In genomic region chr2:22620978-22621827, GRCm38 (mm10) we compare ENCODE assay signal across 10 mouse cellular contexts. TPM values are rescaled to one million over a fixed set of nuclear protein-coding genes. Genes with fewer than 3 reads are reported as not detected.
DNase-seq lines count a peak whose midpoint lies in the region; ATAC-seq and TF ChIP-seq lines count a peak whose summit lies in the region.
"Had no signal": no experiment of that assay in that cellular context is flagged by ENCODE, and none has a peak within 500 bp of the region (broad histone marks: within the 10 kb centered on the region; RNA-seq: fewer than 3 reads in every experiment).

No protein-coding gene starts in this region.

- no peak for TF ChIP-seq CTCF in hindbrain, postnatal 0 days (IDR thresholded peaks at IDR 0.05; ENCODE audit: low read depth)

- WGBS in heart, embryonic 12.5 days = 4% methylated on average over 20 of the region's 20 CpGs
- 7% methylated on average over 20 of the region's 20 CpGs for WGBS in hindbrain, postnatal 0 days
- 4% methylated on average over 20 of the region's 20 CpGs for WGBS in stomach, embryonic 15.5 days

- no peaks in the 10 kb centered on the region for H3K36me3 ChIP-seq in heart, embryonic 12.5 days
- H3K36me3 ChIP-seq in hindbrain, postnatal 0 days (ENCODE audit: insufficient read depth, low read length) = no peaks in the 10 kb centered on the region
- H3K36me3 ChIP-seq in stomach, embryonic 15.5 days = no peaks in the 10 kb centered on the region
- H3K36me3 ChIP-seq: liver, embryonic 13.5 days had no signal

- intact Hi-C loops in heart, postnatal 25 days (cut with DNase I) = no loop called here

- H3K9me3 ChIP-seq in heart, embryonic 12.5 days (replicated peaks) = no peaks in the 10 kb centered on the region
- H3K9me3 ChIP-seq in hindbrain, postnatal 0 days (ENCODE audit: low read length) = no peaks in the 10 kb centered on the region
- no peaks in the 10 kb centered on the region for H3K9me3 ChIP-seq in stomach, embryonic 15.5 days
- H3K9me3 ChIP-seq: liver, embryonic 13.5 days had no signal

- ATAC-seq in heart, embryonic 12.5 days (ENCODE audit: insufficient number of reproducible peaks, low FRiP score) = no peak
- ATAC-seq in hindbrain, postnatal 0 days = no peak
- ATAC-seq in stomach, embryonic 15.5 days (ENCODE audit: insufficient read depth, low FRiP score, low read depth) = no peak
- no peak for ATAC-seq in frontal cortex, adult (ENCODE audit: low TSS enrichment)

- H3K27me3 ChIP-seq in heart, embryonic 12.5 days (replicated peaks) = peaks cover 89% of the 10 kb centered on the region
- peaks cover 35% of the 10 kb centered on the region for H3K27me3 ChIP-seq in hindbrain, postnatal 0 days (ENCODE audit: insufficient read depth, low read length)
- H3K27me3 ChIP-seq in stomach, embryonic 15.5 days (replicated peaks) = peaks cover 79% of the 10 kb centered on the region

- peak overlapping the region; percentile 88 for H3K4me2 ChIP-seq in heart, embryonic 12.5 days
- H3K4me2 ChIP-seq in hindbrain, postnatal 0 days (ENCODE audit: low read depth, low read length) = peak overlapping the region; percentile 80
- peak overlapping the region; percentile 66 for H3K4me2 ChIP-seq in stomach, embryonic 15.5 days

- no peak overlapping the region for H3K9ac ChIP-seq in heart, embryonic 12.5 days
- peak overlapping the region; percentile 61 for H3K9ac ChIP-seq in hindbrain, postnatal 0 days (replicated peaks; ENCODE audit: low read length)
- H3K9ac ChIP-seq in stomach, embryonic 15.5 days = no peak overlapping the region
- H3K9ac ChIP-seq: liver, embryonic 13.5 days had no signal

- no peak for DNase-seq in heart, postnatal 25 days (ENCODE audit: low spot score)
- DNase-seq in retina, embryonic 14.5 days (ENCODE audit: low spot score) = peak; percentile 34
- no peak for DNase-seq in retina, postnatal 1 day
- peak; percentile 25 for DNase-seq in hindbrain, postnatal 0 days (ENCODE audit: low spot score)
- no peak for DNase-seq in adipocyte (ENCODE audit: low spot score)
- DNase-seq: kidney, adult 8-10 months; liver, embryonic 13.5 days had no signal

- peaks cover 25% of the 10 kb centered on the region for H3K4me1 ChIP-seq in heart, embryonic 12.5 days (replicated peaks)
- peaks cover 9% of the 10 kb centered on the region; the same call in 1 of the 2 replicates for H3K4me1 ChIP-seq in hindbrain, postnatal 0 days (ENCODE audit: insufficient read depth, low read length)
- peaks cover 15% of the 10 kb centered on the region for H3K4me1 ChIP-seq in stomach, embryonic 15.5 days

- H3K4me3 ChIP-seq in heart, embryonic 12.5 days = 0 out of 2 replicates have a peak overlapping the region, but pooled peaks have one; percentile 47
- H3K4me3 ChIP-seq in hindbrain, postnatal 0 days (ENCODE audit: low read length) = peak overlapping the region; percentile 49
- 0 out of 2 replicates have a peak overlapping the region, but pooled peaks have one; percentile 37 for H3K4me3 ChIP-seq in stomach, embryonic 15.5 days (replicated peaks)

- no peak overlapping the region for H3K27ac ChIP-seq in heart, embryonic 12.5 days (ENCODE audit: poor library complexity, severe bottlenecking)
- peak overlapping the region; percentile 81 for H3K27ac ChIP-seq in hindbrain, postnatal 0 days
- no peak overlapping the region for H3K27ac ChIP-seq in stomach, embryonic 15.5 days
- H3K27ac ChIP-seq: liver, embryonic 13.5 days had no signal

RNA-seq across cellular contexts. Expression of gene Gad2, which starts 0.8 kb away (rescaled TPM):
- 0.17 and 0.42 TPM in 2 replicates for polyA plus RNA-seq in heart, embryonic 12.5 days (2016; fragmentation: Nextera tagmentation; extraction: Ambion mirVana)
- not detected for total RNA-seq in heart, postnatal 25 days (2021)
- 34.9 and 40.0 TPM in 2 replicates for total RNA-seq in hindbrain, postnatal 0 days (2014; rRNA removed)
- 46.1 and 48.3 TPM in 2 replicates for polyA plus RNA-seq in hindbrain, postnatal 0 days (2015; fragmentation: Nextera tagmentation; extraction: Ambion mirVana)
- 0.17 and 0.18 TPM in 2 replicates for polyA plus RNA-seq in stomach, embryonic 15.5 days (2015; fragmentation: Nextera tagmentation; extraction: Ambion mirVana)

Comparison
In these comparisons a context has a peak if more than half of its experiments do, and no peak if none do; other contexts are left out.
1. DNase-seq: peak in retina, embryonic 14.5 days (single experiment) and hindbrain, postnatal 0 days (single experiment); none in heart, postnatal 25 days (single experiment), retina, postnatal 1 day (single experiment) and adipocyte (single experiment).
2. RNA of gene Gad2, which starts 0.8 kb away (polyA plus RNA-seq): 46.1 to 48.3 TPM in hindbrain, postnatal 0 days; 0.17 to 0.42 TPM in heart, embryonic 12.5 days and 0.17 to 0.18 TPM in stomach, embryonic 15.5 days; every median in the first group is over 10 times any median in the second.
3. Peak in every context shown above with its lines, with median percentiles within 50 percentile points of each other: H3K4me2 ChIP-seq and H3K4me3 ChIP-seq.